Mouse (Mus musculus): ENCODE measurements around the gene 4930442H23Rik.
A peak's percentile ranks its signal among the peaks of the same experiment; 100 is the strongest.

4930442H23Rik gene

DNA sequence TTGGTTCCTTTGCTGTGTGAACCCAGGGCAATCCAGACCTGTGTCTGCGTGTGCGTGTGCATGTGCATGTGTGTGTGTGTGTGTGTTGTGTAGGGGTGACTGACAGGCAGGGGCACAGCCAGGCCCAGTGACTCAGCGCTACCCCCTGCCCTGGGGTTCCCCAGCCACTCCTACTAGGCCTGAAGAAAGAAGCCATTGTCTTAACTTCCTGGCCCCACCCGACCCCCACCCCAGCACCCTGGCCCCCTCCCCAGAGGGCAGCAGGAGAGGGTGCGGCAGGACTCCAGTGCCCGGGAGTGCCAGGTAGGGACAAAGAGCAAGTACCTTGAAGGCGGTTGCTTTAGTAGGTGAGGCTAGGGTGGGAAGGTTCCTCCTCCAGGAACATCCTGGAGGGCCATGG is 37.9 kb downstream of the 4930442H23Rik start:
- no peak for DNase-seq (ENCODE audit: low spot score in 2 of 2)

DNA sequence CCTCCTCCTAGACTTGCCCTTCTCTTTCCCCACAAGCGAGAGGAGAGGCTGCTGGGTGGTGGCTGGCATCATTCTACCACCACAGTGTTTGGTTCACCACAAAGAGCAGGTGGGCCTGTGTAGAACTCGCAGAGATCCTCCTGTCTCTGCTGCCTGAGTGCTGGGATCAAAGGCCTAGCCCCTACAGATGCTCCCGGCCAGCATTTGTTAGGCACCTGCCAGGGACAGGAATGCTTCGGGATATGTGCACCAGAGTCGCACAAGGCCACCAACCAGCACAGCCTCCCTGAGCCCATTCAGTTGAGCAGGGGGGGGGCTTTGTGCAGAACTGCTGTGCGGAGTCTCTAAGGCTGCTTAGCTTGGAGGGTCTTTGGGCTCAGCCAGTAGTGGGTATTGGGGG is 38.3 kb downstream of the 4930442H23Rik start:
- DNase-seq (ENCODE audit: low spot score in 2 of 2), result no peak

DNA sequence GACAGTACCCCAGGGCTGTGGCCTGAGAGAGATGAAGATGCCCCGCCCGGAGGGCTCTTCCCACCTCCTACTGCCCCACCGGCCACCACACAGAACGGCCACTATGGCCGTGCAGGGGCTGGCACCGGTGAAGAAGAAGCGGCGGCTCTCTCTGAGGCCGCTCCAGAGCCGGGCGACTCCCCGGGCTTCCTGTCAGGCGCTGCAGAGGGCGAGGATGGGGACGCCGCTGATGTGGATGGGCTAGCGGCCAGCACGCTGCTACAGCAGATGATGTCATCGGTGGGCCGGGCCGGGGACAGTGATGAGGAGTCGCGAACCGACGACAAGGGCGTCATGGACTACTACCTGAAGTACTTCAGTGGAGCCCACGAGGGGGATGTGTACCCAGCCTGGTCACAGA is 39.0 kb downstream of the 4930442H23Rik start:
- DNase-seq (ENCODE audit: low spot score in 2 of 2), result no peak

DNA sequence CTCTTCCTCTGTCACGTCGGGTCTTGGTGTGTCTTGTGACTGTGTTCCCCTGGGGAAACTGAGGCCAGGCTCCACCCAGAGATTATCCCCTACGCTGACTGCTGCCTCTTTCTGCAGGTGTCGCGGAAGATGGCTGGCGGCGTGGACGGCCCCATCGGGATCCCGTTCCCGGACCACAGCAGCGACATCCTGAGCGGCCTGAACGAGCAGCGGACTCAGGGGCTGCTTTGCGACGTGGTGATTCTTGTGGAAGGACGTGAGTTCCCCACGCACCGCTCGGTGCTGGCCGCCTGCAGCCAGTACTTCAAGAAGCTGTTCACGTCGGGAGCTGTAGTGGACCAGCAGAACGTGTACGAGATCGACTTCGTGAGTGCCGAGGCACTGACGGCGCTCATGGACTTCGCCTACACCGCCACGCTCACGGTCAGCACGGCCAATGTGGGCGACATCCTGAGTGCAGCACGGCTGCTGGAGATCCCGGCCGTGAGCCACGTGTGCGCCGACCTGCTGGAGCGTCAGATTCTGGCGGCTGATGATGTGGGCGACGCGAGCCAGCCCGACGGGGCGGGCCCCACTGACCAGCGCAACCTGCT is 39.7 kb downstream of the 4930442H23Rik start:
- no peak for DNase-seq (ENCODE audit: low spot score in 2 of 2)

DNA sequence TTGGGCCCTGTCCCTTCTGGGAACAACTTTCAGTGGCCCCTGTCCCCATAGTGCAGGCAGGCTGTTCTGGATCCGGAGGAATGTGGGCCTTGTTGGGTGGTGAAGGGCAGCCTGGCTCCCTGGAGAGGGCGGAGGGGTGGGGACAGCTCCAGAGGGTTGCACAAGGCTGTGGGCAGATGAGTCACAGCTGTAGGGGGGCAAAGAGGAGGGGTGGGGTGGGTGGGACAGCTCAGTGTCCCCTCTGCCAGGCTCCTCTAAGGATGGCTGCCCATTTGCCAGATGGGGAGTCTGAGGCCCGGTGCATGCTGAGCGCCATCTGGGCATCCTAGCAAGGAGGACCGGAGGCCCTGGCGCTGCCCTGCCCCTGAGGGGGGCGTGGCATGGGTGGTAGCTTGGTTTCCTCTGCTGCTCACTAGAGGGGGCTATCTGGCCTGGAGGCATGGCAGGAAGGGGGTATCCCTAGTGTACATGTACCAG is 40.5 kb downstream of the 4930442H23Rik start:
- DNase-seq (ENCODE audit: low spot score in 2 of 2), result no peak

DNA sequence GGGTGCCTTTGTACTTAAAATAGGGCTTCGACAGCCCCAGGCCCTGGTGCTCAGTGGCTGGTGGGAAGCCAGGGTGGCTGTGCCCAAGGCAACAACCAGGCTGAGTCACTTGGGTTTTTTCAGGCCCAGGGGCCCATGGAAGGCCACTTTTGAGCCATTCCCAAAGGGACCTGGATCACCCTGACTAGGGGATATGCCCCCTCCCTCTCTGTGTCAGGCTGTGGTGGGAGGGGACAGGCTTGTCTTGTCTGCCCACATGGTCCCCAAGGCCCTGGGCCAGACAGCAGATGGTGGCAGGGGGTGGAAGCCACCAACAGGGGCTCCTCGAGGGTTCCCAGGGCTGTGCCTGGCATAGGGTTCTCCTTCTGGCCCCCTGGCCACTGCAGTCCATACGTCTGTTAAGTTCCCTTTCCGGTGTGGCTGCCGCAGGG is 41.1 kb downstream of the 4930442H23Rik start:
- no peak for DNase-seq (ENCODE audit: low spot score in 2 of 2)

DNA sequence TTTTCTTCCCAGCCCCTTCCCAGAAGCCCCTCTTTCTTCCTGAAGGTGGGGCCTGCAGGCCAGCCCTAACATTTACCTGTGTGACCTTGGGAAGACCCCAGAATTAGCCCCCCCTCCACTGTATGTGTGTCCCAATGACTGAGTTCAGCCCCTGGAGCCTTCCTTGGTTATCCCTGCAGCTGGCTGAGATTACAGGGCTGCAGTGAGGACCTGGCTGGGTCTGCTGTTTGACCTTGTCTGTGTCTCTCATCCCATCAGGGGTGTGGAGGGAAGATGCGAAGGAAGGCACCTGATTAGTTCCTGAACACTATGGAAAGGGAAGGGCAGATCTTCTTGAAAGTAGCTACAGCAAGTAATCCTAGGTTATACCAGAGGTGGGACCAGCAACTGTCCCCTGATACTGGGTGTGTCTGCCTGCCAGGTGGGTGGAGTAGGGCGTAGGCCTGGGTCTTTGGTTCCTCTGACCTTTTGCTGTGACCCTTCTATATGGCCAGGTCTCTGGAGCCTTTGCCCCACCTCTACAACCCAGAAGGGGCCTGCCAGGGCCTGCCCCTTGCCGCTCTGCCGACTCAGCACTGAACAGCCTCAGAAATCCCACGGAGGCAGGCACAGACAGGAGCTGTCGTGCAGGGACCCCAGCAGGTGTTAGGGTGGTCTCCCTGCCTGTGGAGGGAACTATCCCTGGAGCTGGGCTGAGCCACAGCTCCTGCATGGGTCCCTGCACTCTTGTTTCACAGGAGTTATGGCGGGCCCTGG is 42.0 kb downstream of the 4930442H23Rik start:
- DNase-seq (ENCODE audit: low spot score in 2 of 2), result no peak

DNA sequence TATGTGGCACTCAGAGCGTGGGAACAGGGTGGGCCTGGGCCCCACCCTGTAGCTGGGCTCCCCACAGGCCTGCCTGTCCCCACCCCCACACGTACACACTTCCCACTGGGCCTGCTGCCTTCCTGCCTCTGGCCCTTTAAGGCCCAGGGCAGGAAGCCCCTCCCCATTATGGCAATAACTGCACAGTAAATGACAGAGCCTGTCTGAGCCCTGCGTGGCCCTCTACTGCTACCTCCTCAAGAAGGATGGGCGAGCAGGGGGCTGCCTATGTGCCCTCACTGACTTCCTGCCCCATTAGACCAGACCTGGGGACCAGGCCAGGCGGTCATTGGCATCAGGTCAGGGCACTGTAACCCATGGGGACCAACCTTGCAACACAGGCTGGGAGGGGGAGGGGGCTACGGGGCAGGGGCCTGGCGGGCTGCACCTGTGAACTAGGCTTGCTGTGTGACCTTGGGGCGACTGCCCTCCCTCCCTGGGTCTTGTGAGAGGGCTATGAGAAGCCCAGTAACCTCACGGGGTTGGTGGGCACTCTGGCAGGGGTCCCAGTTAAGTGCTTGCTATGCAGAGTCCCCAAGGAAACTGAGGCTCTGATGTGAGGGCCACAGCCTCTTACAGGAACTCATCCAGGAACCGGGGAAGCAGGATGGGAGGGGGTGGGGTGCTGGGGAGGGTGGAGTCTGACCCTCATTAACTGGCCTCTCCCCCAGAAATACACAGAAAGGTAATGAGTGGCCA is 42.8 kb downstream of the 4930442H23Rik start:
- DNase-seq (ENCODE audit: low spot score in 2 of 2), result no peak

DNA sequence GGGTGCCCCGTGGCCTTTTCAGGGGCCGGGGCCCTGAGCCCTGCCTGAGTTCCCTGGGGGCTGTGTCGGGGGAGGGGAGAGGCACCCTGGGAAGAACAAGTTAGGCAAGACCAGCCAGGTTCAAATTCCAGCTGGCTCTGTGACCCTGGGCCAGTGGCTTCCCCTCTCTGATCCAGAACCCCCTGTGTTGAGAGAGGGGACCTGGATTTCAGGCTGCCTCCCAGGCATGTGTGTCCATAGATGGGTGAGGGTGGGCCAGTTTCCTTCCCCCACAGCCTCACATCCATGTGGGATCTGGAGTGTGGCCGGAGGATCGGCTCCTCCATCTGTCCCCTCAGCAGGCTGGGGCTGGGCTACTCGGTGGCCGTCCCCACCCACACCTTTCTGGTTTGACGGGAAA is 43.6 kb downstream of the 4930442H23Rik start:
- no peak for DNase-seq (ENCODE audit: low spot score in 2 of 2)

DNA sequence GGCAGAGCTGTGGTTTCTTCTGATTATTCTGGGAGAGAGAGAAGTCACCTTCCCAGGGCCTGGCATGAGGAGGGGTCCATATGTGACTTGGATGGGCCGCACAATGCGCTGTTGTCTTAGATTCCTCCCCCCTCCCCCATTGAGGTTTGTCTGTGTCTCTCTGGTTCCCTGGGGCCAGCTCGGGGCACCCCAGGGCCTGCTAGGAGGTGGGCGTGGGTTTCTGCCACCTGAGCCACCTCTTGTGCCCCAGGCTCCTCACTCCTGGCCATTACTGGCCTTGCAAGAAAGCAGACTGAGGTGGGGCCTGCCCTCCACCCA is 44.2 kb downstream of the 4930442H23Rik start:
- DNase-seq (ENCODE audit: low spot score in 2 of 2), result no peak

DNA sequence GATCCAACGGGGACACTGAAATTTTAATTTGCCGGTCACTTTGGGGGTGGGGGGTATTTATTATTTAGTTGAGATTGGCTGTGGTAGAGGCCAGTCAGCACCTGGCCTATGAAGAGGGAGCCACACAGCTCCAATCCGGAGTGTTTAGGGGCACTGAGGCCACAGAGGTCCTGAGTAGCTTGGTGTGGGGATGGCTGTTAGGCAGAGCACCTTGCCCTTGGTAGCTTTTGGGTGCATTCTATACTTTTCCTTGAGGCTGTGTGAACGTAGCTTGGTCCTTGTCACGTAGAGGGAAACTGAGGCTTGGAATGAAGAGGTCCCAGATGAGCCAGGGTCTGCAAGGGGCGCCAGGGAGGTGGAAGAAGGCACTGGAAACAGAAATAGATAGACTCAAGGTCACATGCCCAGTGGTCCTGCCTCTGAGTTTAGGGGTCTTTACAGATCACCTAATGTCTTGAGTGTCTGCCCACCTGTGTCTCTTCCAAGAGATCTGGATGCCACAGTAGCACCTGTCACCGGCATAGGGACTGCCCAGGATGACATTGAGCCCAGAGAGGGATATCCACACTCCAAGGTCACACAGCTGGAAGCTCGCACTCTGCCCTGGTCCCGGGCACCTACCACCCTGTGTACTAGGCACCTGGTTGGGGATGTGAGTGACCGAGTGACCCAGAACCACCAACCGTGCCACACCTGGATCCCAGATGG is 44.7 kb downstream of the 4930442H23Rik start:
- DNase-seq (ENCODE audit: low spot score in 2 of 2), result no peak

DNA sequence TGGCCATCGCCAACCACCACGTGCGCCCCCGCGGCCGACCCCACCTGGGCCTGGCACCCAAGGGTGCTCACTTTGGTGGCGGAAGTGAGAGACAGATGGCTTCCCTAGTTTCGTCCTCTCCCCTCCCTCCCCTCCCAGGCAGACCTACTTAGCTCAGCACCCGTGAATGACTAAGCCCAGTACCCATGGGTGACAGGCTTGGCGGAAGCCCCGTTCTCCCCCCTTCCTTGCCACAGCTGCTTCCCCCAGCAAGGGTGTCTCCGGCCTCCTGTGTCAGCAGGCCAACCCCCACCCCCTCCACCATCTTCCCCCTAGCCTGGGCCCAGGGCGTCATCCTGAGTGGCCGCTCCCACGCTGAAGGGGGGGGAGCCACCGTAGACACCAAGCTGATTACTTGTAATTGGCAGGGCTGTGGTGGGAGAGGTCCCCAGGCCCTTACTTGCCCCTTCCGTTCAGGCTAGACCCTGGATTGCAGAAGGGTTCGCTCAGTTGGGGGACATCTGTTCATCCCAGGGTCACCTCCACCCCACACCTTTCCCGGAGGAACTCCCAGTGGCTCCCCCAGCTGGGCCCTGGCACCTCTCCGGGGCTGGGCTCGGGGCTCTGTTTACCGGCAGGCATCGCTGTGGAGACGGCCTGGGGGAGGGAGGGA is 45.4 kb downstream of the 4930442H23Rik start:
- no peak for DNase-seq (ENCODE audit: low spot score in 2 of 2)

DNA sequence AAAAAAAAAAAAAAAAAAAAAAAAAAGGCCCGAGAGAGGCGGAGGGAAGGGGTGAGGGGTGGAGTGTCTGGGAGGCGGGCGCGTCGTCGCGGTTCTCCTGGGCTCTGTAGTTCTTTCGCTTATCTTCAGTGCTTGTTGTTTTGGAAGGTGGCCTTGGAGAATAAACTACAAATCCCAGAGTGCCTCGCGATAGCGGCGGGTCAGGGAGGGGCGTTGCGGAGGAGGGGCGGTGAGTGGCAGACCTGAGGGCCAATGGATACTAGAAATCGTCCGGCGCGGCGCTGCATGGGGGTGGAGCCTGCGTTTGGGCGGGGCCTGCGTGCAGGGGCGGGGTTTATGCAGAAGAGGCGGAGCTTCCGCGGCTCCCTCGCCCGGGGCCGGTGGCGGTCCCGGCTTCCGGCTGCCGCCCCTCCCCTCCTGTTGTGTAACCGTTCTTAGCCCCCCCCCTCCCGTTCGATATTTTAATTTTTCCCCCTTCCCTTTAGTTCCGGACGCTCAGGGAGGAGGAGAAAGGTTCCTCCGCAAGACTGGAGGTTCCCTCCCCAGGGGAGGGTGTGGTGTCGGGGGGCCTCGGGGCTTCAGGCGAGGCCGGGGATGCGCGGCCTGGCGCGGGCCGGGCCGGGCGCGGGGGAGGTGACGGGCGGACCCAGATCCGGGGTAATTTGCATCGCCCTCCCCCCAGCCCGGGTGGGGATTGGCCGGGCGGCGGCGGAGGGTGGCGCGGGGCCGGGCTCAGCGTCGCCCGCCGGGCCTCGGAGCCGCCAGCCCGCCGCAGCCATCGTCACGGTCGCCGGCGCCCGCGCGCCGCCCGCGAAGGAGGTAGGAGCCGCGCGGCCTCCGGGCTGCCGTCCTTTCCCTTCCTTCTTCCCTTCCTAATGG is 46.2 kb downstream of the 4930442H23Rik start:
- DNase-seq (ENCODE audit: low spot score in 2 of 2), result peak; percentile 99 to 100

DNA sequence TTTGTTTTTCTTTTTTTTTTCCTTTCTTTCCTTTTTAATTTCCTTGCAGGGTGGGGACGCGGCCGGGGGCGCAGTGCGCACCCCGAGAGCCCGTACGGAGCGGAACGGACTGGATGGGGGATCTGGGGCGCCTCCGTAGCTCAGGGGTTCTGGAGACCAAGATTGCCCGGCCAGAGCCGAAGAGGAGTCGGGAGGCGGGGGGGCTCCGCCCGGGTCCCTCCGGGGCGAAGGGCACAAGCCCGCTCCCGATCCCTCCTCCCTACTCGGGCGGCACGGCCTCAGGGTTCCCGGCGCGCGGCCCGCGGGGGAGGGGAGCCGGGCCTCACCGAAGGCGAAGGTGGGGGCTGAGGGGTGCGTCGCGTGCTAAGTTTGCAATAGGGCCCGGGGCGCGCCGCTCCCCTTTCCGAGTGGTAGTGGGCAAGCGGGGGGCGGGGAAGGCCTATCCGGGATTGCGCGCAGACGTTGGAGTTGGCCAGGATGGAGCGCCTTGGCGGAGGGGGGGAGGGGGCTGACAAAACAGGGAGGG is 46.9 kb downstream of the 4930442H23Rik start:
- DNase-seq (ENCODE audit: low spot score in 2 of 2), result peak; percentile 81 to 91

DNA sequence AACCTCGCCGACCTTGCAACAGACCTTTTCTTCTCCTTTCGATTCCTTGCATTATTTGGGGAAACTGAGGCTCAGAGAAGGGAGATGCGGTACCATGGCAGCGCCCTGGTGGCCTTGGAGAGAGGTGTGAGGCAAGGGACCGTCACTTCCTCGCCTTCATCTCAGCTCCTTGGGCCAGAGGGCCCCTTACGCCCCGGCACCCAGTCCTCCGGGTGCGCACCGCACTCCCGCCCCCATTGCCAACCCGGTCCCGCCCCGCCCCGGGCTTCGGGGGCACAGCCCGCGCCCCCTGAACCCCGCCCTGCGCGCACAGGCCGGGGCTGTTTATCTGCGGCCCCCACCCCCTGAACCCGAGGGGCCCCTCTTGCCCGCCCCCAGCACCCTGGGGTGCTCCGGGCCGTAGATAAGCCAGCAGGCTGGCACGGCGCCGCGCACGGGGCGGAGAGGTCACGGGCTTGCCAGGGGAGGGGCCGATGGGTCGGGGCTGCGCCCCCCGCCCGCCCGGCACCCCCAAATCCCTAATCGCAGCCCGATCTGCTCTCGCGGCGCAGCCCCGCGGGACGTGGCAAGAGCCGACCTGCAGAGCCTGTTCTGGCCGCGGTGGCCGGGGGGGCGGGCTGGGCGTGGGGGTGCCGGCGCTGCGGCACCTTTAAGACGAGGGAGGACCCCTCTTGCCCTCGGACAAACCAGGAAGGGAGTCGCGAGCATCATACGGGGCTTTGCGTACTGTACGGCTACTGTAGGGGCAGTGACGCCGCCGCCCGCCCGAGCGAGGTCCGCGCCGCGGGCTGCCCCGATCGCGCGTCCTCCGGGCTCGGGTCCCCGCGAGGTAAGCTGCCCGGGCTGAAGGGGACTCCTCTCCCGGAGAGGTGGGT is 47.6 kb downstream of the 4930442H23Rik start:
- DNase-seq (ENCODE audit: low spot score in 2 of 2), result peak; percentile 84 to 90

DNA sequence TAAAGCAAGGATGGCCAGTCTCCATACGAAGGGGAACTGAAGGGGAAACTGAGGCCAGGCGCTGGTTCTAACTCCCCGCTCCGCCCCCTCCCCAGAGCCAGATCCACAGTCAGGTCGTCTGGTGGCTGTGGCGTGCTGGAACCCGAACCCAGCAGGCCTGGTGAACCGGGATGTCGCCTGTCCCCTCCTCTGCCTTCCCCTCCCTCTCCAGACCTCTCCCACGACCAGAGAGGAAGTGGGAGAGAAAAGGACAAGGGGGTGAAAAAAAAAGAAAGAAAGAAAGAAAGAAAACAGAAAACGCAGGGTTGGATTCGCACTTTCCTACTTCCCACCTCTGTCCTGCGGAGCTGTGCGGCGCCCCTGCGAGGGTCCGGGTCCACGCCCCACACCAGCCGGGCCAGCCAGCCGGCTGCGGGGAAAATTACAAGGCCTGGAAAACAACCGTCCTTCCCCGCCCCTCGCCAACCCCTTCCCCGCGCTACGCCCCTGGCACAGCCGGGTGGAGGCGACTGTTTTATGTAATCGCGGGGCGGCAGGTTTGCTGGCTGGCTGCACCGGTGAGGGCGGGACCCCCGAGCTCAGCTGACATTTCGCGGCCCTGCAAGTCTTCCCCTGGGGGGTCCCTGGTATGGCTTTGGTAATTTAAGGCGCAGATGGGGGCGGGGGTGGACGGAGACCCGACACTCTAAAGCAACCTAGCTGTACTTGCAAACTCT is 48.5 kb downstream of the 4930442H23Rik start, which contains the start of gene Zbtb7a:
TSS of gene Zbtb7a (plus strand) at position 255 of the 716 bp plus-strand sequence.
- DNase-seq (ENCODE audit: low spot score in 2 of 2), result peak; percentile 76 to 89

DNA sequence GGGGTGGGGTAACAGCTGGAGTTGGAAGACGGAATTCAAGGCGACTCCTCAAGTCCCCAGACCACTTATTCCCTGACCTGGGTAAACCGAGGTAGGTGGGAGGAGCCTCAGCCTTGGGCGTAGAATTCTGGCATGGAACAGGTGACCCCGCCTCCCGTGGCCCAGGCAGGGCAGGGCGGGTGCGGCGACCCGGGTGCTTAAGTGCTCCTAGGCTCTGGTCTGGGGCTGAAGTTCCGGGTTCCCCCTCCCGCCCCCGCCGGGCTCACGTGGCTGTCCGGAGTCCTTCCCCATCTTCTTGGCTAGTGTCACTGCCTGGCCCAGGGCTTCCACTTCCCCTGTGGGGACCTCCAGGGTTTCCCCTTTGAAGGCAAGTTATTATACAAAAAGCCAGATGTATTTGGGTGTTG is 49.5 kb downstream of the 4930442H23Rik start:
- DNase-seq (ENCODE audit: low spot score in 2 of 2), result peak; percentile 85 to 92
